Mouse (Mus musculus): ENCODE measurements at regions not wholly inside any gene's neighbourhood (a gene's known extent, or its start where the extent isn't known, plus 50 kb on each side); places are given as distances from the start of the nearest gene placed in this dataset.

GRCm38 (mm10) chr7:71425982-71426381 lies 74.7 kb upstream of the Gm10295 start:
- WGBS = 79% methylated on average over 2 of the region's 2 CpGs
- DNase-seq (ENCODE audit: low spot score) = no peak
- Histone ChIP-seq H3K4me3 (no peak overlapping the region), H3K36me3 (no peaks in the 10 kb centered on the region), H3K27me3 (ENCODE audit: low read depth, poor library complexity, severe bottlenecking) (no peaks in the 10 kb centered on the region; the same call in 1 of the 2 replicates), H3K27ac (replicated peaks) (no peak overlapping the region), H3K4me1 (no peaks in the 10 kb centered on the region), H3K9me3 (replicated peaks) (no peaks in the 10 kb centered on the region)

- Histone ChIP-seq H3K36me3 (no peaks in the 10 kb centered on the region), H3K4me1 (no peaks in the 10 kb centered on the region), H3K9me3 (replicated peaks) (no peaks in the 10 kb centered on the region), H3K27me3 (ENCODE audit: low read depth, poor library complexity, severe bottlenecking) (peaks cover 6% of the 10 kb centered on the region; the same call in 1 of the 2 replicates), H3K27ac (replicated peaks) (no peak overlapping the region), H3K4me3 (no peak overlapping the region)
- WGBS = 81% methylated on average over 5 of the region's 5 CpGs
- no peak for DNase-seq (ENCODE audit: low spot score)
These were observed 68.0 kb upstream of the Gm10295 start for GRCm38 (mm10) chr7:71419261-71419660.

DNA sequence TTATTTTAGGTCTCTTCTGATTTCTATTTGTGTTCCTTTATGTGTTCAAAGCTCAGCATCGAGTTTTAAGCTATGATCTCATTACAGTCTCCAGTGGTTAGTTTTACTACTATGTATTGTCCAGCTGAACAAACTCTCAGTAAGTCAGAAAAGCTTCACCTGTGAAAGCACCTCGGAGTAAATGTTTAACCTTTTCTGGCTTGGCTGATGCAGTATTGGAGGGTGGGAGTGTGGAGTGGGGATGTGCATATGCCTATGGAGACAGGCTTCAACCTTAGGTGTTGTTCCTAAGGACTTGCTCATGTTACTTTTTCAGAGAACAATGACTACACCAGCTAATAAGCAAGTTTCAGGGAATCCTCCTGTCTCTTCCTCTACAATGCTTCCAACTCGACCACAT lies 67.6 kb upstream of the Gm10295 start:
- Histone ChIP-seq H3K4me1 (no peaks in the 10 kb centered on the region), H3K27ac (replicated peaks) (no peak overlapping the region), H3K9me3 (replicated peaks) (no peaks in the 10 kb centered on the region), H3K36me3 (no peaks in the 10 kb centered on the region), H3K27me3 (ENCODE audit: low read depth, poor library complexity, severe bottlenecking) (peaks cover 10% of the 10 kb centered on the region; the same call in 1 of the 2 replicates), H3K4me3 (no peak overlapping the region)
- 79% methylated on average over 3 of the region's 3 CpGs for WGBS
- DNase-seq (ENCODE audit: low spot score) = no peak

DNA sequence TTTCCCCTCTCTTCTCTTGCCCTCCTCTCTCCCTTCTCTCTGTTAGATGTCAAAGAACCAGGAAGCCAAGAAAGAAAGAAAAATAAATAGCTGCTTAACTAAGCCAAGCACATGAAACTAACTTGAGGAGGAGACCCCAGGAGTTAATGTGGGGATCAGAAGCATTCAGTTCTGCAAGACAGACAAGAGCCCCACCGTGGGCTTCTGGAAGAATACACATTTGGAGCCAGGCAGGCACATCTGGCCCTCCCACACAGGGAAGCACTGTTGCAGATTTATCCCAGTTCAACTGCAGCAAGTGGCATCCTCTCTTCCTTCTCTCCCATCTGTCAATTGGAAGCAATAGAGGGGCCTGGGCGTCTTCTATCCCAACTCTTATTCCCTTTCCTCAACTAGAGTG lies 63.5 kb upstream of the Gm10295 start:
- DNase-seq (ENCODE audit: low spot score) = no peak
- no peak overlapping the region for H3K27ac ChIP-seq (replicated peaks)
- no peaks in the 10 kb centered on the region for H3K36me3 ChIP-seq
- WGBS = 57% methylated on average over 2 of the region's 2 CpGs
- H3K4me3 ChIP-seq = no peak overlapping the region
- peaks cover 35% of the 10 kb centered on the region for H3K27me3 ChIP-seq (ENCODE audit: low read depth, poor library complexity, severe bottlenecking)
- no peaks in the 10 kb centered on the region for H3K9me3 ChIP-seq (replicated peaks)
- peaks cover 23% of the 10 kb centered on the region for H3K4me1 ChIP-seq

DNA sequence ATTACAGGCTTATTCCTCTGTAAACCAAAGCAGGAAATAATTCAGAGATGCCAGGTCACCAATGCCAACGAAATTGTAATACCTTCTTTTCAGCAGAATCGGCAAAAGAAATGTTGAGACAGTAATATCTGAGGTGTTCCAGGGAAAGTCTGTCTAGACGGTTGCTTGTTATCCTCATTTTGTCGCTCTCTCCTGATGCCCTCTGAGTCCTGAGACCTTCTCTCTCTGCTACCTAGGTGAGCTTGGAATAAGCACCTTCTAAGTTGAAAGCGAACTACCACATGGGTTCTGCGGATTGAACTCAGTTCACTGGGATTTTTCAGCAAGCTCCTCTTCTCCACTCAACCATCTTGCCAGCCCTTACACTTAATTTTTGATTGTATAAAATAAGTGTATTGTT lies 61.8 kb upstream of the Gm10295 start:
- 89% methylated on average over 6 of the region's 6 CpGs for WGBS
- peaks cover 26% of the 10 kb centered on the region for H3K4me1 ChIP-seq
- H3K27me3 ChIP-seq (ENCODE audit: low read depth, poor library complexity, severe bottlenecking) = peaks cover 51% of the 10 kb centered on the region
- DNase-seq (ENCODE audit: low spot score) = no peak
- no peaks in the 10 kb centered on the region for H3K9me3 ChIP-seq (replicated peaks)
- H3K27ac ChIP-seq (replicated peaks) = no peak overlapping the region
- no peaks in the 10 kb centered on the region for H3K36me3 ChIP-seq
- no peak overlapping the region for H3K4me3 ChIP-seq

GRCm38 (mm10) chr7:71412079-71412478 lies 60.8 kb upstream of the Gm10295 start:
- peaks cover 62% of the 10 kb centered on the region for H3K27me3 ChIP-seq (ENCODE audit: low read depth, poor library complexity, severe bottlenecking)
- H3K27ac ChIP-seq (replicated peaks) = peak overlapping the region; percentile 84
- WGBS = 8% methylated on average over 12 of the region's 12 CpGs
- DNase-seq (ENCODE audit: low spot score) = peak; percentile 85
- H3K9me3 ChIP-seq (replicated peaks) = no peaks in the 10 kb centered on the region
- peak overlapping the region; percentile 47 for H3K4me3 ChIP-seq
- H3K4me1 ChIP-seq = peaks cover 26% of the 10 kb centered on the region
- H3K36me3 ChIP-seq = no peaks in the 10 kb centered on the region

DNA sequence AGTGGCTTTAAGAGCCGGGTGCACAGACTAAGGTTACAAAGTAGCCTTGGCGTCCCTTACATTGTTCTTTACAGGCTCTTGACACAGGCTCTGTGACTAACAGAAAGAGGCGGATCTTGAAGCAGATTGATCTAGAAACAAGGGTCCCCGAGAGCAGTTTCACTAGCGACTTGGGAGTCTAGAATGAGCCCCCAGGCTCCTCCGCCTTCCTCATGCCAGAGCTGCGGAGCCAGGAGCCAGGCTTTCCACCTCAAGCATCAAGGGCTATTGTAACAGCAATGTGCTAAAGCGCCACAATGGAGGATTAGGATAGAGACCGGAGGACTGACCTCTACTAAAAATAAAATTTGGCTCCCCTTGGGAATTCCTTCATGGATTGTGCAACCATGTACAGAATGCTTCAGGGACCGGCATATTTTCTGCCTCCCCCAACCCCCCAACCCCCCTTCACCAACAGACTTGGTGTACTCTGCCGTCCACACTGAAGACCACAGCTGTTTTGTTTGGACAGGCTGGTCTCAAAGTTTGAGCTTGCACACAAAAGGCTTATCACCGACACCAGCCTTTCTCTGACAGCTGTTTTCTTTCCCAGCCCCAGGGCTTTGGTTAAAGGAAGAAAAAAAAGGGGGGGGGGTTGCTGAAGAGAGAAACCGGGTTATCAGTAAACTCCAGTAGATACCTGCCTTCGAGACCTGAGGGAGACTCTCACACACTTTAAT lies 60.2 kb upstream of the Gm10295 start:
- Histone ChIP-seq H3K9me3 (replicated peaks) (no peaks in the 10 kb centered on the region), H3K36me3 (no peaks in the 10 kb centered on the region), H3K27me3 (ENCODE audit: low read depth, poor library complexity, severe bottlenecking) (peaks cover 68% of the 10 kb centered on the region), H3K4me1 (peaks cover 26% of the 10 kb centered on the region), H3K27ac (replicated peaks) (peak overlapping the region; percentile 84), H3K4me3 (peak overlapping the region; percentile 47)
- peak; percentile 73 for DNase-seq (ENCODE audit: low spot score)
- 6% methylated on average over 14 of the region's 14 CpGs for WGBS

DNA sequence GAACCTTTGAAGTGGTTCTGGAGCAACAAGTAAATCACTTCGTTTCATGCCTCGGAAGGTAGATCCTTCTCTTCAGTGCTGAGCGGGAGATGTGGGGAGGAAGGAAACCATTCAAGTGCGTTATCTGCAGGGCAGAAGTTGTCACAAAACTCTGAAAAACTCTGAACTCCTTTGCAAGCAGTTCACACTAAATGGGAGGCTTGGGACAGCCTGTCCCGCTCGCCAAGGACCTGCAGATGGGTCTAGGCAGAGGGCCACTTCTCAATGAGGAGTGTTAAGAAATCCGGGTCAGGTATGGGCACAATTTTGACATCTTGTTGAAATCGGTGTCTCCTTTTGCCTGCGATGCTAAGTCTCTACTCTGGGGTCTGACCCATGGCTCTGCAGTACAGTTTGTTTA lies 58.6 kb upstream of the Gm10295 start:
- 78% methylated on average over 9 of the region's 9 CpGs for WGBS

GRCm38 (mm10) chr7:71409061-71409460 lies 57.8 kb upstream of the Gm10295 start:
- peaks cover 26% of the 10 kb centered on the region for H3K4me1 ChIP-seq
- peaks cover 74% of the 10 kb centered on the region for H3K27me3 ChIP-seq (ENCODE audit: low read depth, poor library complexity, severe bottlenecking)
- H3K4me3 ChIP-seq = no peak overlapping the region
- no peaks in the 10 kb centered on the region for H3K9me3 ChIP-seq (replicated peaks)
- no peaks in the 10 kb centered on the region for H3K36me3 ChIP-seq
- no peak for DNase-seq (ENCODE audit: low spot score)
- WGBS = 73% methylated on average over 5 of the region's 5 CpGs
- peak overlapping the region; percentile 64; the same call in 1 of the 2 replicates for H3K27ac ChIP-seq (replicated peaks)

More for the DNA sequence above, 58.6 kb upstream of the Gm10295 start:
- Histone ChIP-seq H3K27me3 (ENCODE audit: low read depth, poor library complexity, severe bottlenecking) (peaks cover 82% of the 10 kb centered on the region), H3K4me3 (no peak overlapping the region), H3K27ac (replicated peaks) (peak overlapping the region; percentile 46; the same call in 1 of the 2 replicates), H3K9me3 (replicated peaks) (no peaks in the 10 kb centered on the region), H3K4me1 (peaks cover 26% of the 10 kb centered on the region), H3K36me3 (no peaks in the 10 kb centered on the region)
- no peak for DNase-seq (ENCODE audit: low spot score)

DNA sequence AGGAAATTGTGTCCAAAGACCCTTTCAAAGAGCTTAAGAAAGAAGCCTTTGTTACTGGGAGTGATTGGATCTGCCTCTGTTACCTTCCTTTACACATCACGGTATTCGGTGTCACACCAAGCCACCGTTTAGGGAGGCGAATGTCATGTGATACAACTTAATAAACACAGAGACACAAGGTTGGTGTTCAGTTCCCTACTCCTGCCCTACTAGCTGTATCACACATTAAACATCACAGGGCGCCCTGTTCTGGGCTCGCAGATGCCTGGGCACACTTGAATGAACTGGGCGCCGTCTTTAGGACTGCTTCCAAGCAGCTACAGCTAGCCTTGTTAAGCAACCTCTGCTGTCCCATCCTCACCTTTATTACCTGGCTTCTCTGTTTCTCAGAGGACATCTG lies 55.0 kb upstream of the Gm10295 start:
- WGBS = 71% methylated on average over 8 of the region's 8 CpGs
- peaks cover 15% of the 10 kb centered on the region for H3K4me1 ChIP-seq
- peaks cover 74% of the 10 kb centered on the region for H3K27me3 ChIP-seq (ENCODE audit: low read depth, poor library complexity, severe bottlenecking)
- no peak overlapping the region for H3K4me3 ChIP-seq
- H3K36me3 ChIP-seq = no peaks in the 10 kb centered on the region
- no peak overlapping the region for H3K27ac ChIP-seq (replicated peaks)
- no peak for DNase-seq (ENCODE audit: low spot score)
- H3K9me3 ChIP-seq (replicated peaks) = no peaks in the 10 kb centered on the region

All from midbrain, embryonic 10.5 days (tissue).